Mouse (Mus musculus): Measurements from ENCODE around the gene Kcnk3. TPM values are rescaled to one million over a fixed set of nuclear protein-coding genes. Genes with fewer than 3 reads are reported as not detected.

The Kcnk3 gene
- polyA plus RNA-seq, 1 experiment = 23.9 TPM

DNA sequence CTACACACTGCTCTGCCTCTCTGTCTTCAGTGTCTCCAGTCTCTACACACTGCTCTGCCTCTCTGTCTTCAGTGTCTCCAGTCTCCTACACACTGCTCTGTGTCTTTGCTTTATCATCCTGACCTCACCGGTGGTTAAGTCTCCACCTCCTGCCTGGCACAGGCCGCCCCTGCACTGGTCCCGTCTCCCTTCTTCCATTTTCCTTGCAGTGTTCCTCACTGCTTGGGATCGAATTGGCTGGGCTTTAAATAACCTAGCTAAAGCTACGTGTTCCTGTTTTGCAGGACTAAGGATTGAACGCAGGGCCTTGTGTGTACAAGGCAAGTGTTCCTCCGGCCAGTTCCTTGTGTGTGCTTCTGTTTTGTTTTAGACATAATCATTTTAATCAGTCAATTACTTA, 82.1 kb downstream of the Kcnk3 start:
- no peak for DNase-seq (ENCODE audit: low read depth)

DNA sequence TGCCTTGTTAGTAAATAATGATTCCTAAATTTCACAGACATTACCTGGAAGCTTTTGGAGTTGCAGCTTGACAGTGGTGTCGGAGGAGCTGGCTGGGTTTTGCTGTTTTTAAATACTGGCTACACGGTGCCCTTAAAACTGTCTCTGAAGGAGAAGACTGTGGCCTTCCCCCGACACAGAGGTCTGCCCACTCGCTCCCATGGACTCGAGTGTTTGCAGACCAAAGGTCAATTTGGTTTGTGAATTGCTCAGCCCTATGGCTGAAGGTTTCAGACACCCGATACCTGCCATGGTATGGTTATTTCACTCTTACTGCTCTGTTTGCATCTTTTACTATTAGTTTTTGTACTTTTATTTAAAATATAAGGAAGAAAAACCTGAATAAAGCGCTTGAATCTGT, 86.0 kb downstream of the Kcnk3 start:
- DNase-seq (ENCODE audit: low read depth) = no peak

Other genes with a start within 250 kb of the Kcnk3 start
- 8.6 TPM in 2 replicates for gene Otof, start 126.2 kb upstream of the Kcnk3 start, polyA plus RNA-seq (2012; rRNA removed)
- gene 1700001C02Rik, start 122.1 kb upstream of the Kcnk3 start, polyA plus RNA-seq (2012; rRNA removed) = 4.3 and 9.8 TPM in 2 replicates
- 0.15 and 0.42 TPM in 2 replicates for gene Cib4, start 42.3 kb upstream of the Kcnk3 start, polyA plus RNA-seq (2012; rRNA removed)
- gene Slc35f6, start 59.8 kb downstream of the Kcnk3 start, polyA plus RNA-seq (2012; rRNA removed) = 60.5 and 87.1 TPM in 2 replicates
- 6.7 and 7.5 TPM in 2 replicates for gene Cenpa, start 78.6 kb downstream of the Kcnk3 start, polyA plus RNA-seq (2012; rRNA removed)
- gene Dpysl5, start 123.4 kb downstream of the Kcnk3 start, polyA plus RNA-seq (2012; rRNA removed) = 0.30 and 0.69 TPM in 2 replicates
- gene Mapre3, start 226.5 kb downstream of the Kcnk3 start, polyA plus RNA-seq (2012; rRNA removed) = 31.4 and 36.3 TPM in 2 replicates

Data from gonadal fat pad, adult 2 months (tissue).